Mouse (Mus musculus): ENCODE data around the gene Paxip1. TPM values are rescaled to one million over a fixed set of nuclear protein-coding genes. Genes with fewer than 3 reads are reported as not detected.

Gene Paxip1
- polyA plus RNA-seq, 1 experiment from 2014 or later = 36.0 TPM

Other genes starting within 250 kb of the Paxip1 start
- not detected in 2 replicates for gene Htr5a, start 50.5 kb upstream of the Paxip1 start, polyA plus RNA-seq (2015; fragmentation: Nextera tagmentation; extraction: Ambion mirVana)

Measured in lung, embryonic 15.5 days (tissue).